In genomic region chr19:30050584-30050983, GRCm38 (mm10) we compare ENCODE assay signal across 1 mouse cellular context.
TF ChIP-seq lines count a peak whose summit lies in the region.

No protein-coding gene starts in this region.

TF ChIP-seq in MEL, 35 proteins besides CTCF, POLR2A, EP300 and RAD21 (continued from another document):
- TF ChIP-seq USF2 (IDR thresholded peaks at IDR 0.05; ENCODE audit: borderline replicate concordance in 1 of 2, insufficient read depth in 1 of 2, low read depth in 1 of 2, low read length in 2 of 2) (no peak), MXI1 (IDR thresholded peaks at IDR 0.05; ENCODE audit: low read depth, low read length) (peak; percentile 68), UBTF (IDR thresholded peaks at IDR 0.05; ENCODE audit: borderline replicate concordance, insufficient read depth, low read depth, low read length) (no peak), BHLHE40 (IDR thresholded peaks at IDR 0.05; ENCODE audit: borderline replicate concordance, low read depth, low read length) (0 out of 2 replicates have a peak, but pooled peaks have one; percentile 36), MEF2A (IDR thresholded peaks at IDR 0.05; ENCODE audit: extremely low read depth, insufficient replicate concordance, low read depth, low read length, poor library complexity, severe bottlenecking) (no peak), JUND (IDR thresholded peaks at IDR 0.05; ENCODE audit: low read depth, low read length) (no peak), KAT2A (conservative IDR thresholded peaks at IDR 0.05; ENCODE audit: low read depth, low read length) (no peak), POLR2AphosphoS2 (IDR thresholded peaks at IDR 0.05; ENCODE audit: low read length) (no peak), CHD2 (IDR thresholded peaks at IDR 0.05; ENCODE audit: low read length) (no peak)
TF ChIP-seq in MEL: peak in this region for 11.
